Mouse (Mus musculus) MEL (cell line): ENCODE measurements around the gene Rell1. TPM values are rescaled to one million over a fixed set of nuclear protein-coding genes. Genes with fewer than 3 reads are reported as not detected.

Experiments
- DNase-seq: peaks from one replicate; pipeline ENCODE4 v3.0.0; 2011; ENCODE audit warnings: low read depth, low spot score
- H3K27ac ChIP-seq: 2 replicates; pipeline ENCODE4 v1.5.1; 2012; ENCODE audit warnings: low read depth, mild to moderate bottlenecking, control low read depth, low read length, moderate library complexity; ENCODE audit not compliant: control insufficient read depth
- H3K27me3 ChIP-seq, 2 experiments: fragments of 150-350 bp in 1 of 2; sonication (generic) in 1 of 2; 2 replicates each; pipeline ENCODE4 v1.6.1; 2012; ENCODE audit warnings: low read length in 2 of 2, mild to moderate bottlenecking in 2 of 2, improper control_type of control experiment in 1 of 2, moderate library complexity in 1 of 2; ENCODE audit not compliant: insufficient read depth in 2 of 2, control insufficient read depth in 1 of 2
- H3K36me3 ChIP-seq, 2 experiments: 2 replicates each; pipeline ENCODE4 v1.6.1; 2012 to 2014; ENCODE audit warnings: low read length in 2 of 2, improper control_type of control experiment in 1 of 2, inconsistent platforms in 1 of 2, mild to moderate bottlenecking in 1 of 2; ENCODE audit not compliant: insufficient read depth in 2 of 2, control insufficient read depth in 1 of 2
- H3K4me1 ChIP-seq, 2 experiments: fragments of 150-350 bp in 1 of 2; sonication (generic) in 1 of 2; 2 replicates each; pipeline ENCODE4 v1.6.1; 2012; ENCODE audit warnings: low read length in 2 of 2, improper control_type of control experiment in 1 of 2, mild to moderate bottlenecking in 1 of 2; ENCODE audit not compliant: insufficient read depth in 2 of 2, control insufficient read depth in 1 of 2
- H3K4me3 ChIP-seq, 2 experiments: fragments of 150-350 bp in 1 of 2; sonication (generic) in 1 of 2; 2 replicates each; pipeline ENCODE4 v1.5.1; 2012; ENCODE audit warnings: low read depth in 2 of 2, low read length in 2 of 2, mild to moderate bottlenecking in 2 of 2, moderate library complexity in 2 of 2, control low read depth in 1 of 2, improper control_type of control experiment in 1 of 2; ENCODE audit not compliant: control insufficient read depth in 1 of 2, insufficient read depth in 1 of 2
- H3K79me2 ChIP-seq: 2 replicates; pipeline ENCODE4 v1.6.1; 2012; ENCODE audit warnings: mild to moderate bottlenecking, low read length, moderate library complexity; ENCODE audit not compliant: control insufficient read depth, poor library complexity, insufficient read depth
- H3K9ac ChIP-seq: 2 replicates; pipeline ENCODE4 v1.6.1; 2012; ENCODE audit warnings: low read depth, mild to moderate bottlenecking, control low read depth, low read length, moderate library complexity; ENCODE audit not compliant: control insufficient read depth, poor library complexity, severe bottlenecking
- H3K9me3 ChIP-seq: fragments of 150-350 bp; sonication (generic); replicated peaks from 2 replicates; pipeline ENCODE4 v1.6.1; 2012; ENCODE audit warnings: mild to moderate bottlenecking, low read length, improper control_type of control experiment, moderate library complexity; ENCODE audit not compliant: insufficient read depth
- CHD1 ChIP-seq: IDR thresholded peaks from 2 replicates; pipeline ENCODE4 v1.6.1; 2012; ENCODE audit warnings: low read depth, mild to moderate bottlenecking, inconsistent platforms, low read length, improper control_type of control experiment
- E2F4 ChIP-seq: IDR thresholded peaks from 2 replicates; pipeline ENCODE4 v1.6.1; 2011; ENCODE audit warnings: low read depth, low read length, improper control_type of control experiment, borderline replicate concordance
- EP300 ChIP-seq, 2 experiments: IDR thresholded peaks; 2 replicates each; pipeline ENCODE4 v1.6.1; 2011; ENCODE audit warnings: improper control_type of control experiment in 2 of 2, low read length in 2 of 2, low read depth in 1 of 2, mild to moderate bottlenecking in 1 of 2
- ETS1 ChIP-seq: IDR thresholded peaks from 2 replicates; pipeline ENCODE4 v1.6.1; 2012; ENCODE audit warnings: low read depth, mild to moderate bottlenecking, inconsistent platforms, low read length, improper control_type of control experiment, moderate library complexity
- GABPA ChIP-seq: IDR thresholded peaks from 2 replicates; pipeline ENCODE4 v1.6.1; 2012; ENCODE audit warnings: low read depth, mild to moderate bottlenecking, inconsistent platforms, low read length, improper control_type of control experiment, moderate library complexity
- GATA1 ChIP-seq: IDR thresholded peaks from 2 replicates; pipeline ENCODE4 v1.6.1; 2011; ENCODE audit warnings: low read depth, low read length, improper control_type of control experiment
- HCFC1 ChIP-seq: IDR thresholded peaks from 2 replicates; pipeline ENCODE4 v1.6.1; 2012; ENCODE audit warnings: low read depth, mild to moderate bottlenecking, inconsistent platforms, low read length, improper control_type of control experiment, moderate library complexity
- MAFK ChIP-seq: IDR thresholded peaks from 2 replicates; pipeline ENCODE4 v1.6.1; 2011; ENCODE audit warnings: low read depth, mild to moderate bottlenecking, low read length, improper control_type of control experiment, borderline replicate concordance
- MAX ChIP-seq: IDR thresholded peaks from 2 replicates; pipeline ENCODE4 v1.6.1; 2011; ENCODE audit warnings: low read length, improper control_type of control experiment
- MEF2A ChIP-seq: IDR thresholded peaks from 2 replicates; pipeline ENCODE4 v1.6.1; 2014; ENCODE audit warnings: low read depth, mild to moderate bottlenecking, inconsistent platforms, low read length, improper control_type of control experiment; ENCODE audit not compliant: poor library complexity, insufficient replicate concordance, severe bottlenecking; ENCODE audit errors: extremely low read depth
- MXI1 ChIP-seq: IDR thresholded peaks from 2 replicates; pipeline ENCODE4 v1.6.1; 2011; ENCODE audit warnings: mild to moderate bottlenecking, low read depth, low read length, improper control_type of control experiment
- MYB ChIP-seq: IDR thresholded peaks from 2 replicates; pipeline ENCODE4 v1.6.1; 2011; ENCODE audit warnings: mild to moderate bottlenecking, low read depth, low read length, improper control_type of control experiment
- MYC ChIP-seq: IDR thresholded peaks from 2 replicates; pipeline ENCODE4 v1.6.1; 2011; ENCODE audit warnings: low read depth, mild to moderate bottlenecking, low read length, improper control_type of control experiment, moderate library complexity
- NRF1 ChIP-seq: IDR thresholded peaks from 2 replicates; pipeline ENCODE4 v1.6.1; 2014; ENCODE audit warnings: low read depth, mild to moderate bottlenecking, inconsistent platforms, low read length, improper control_type of control experiment, moderate library complexity; ENCODE audit not compliant: poor library complexity, insufficient read depth, severe bottlenecking
- POLR2AphosphoS2 ChIP-seq: IDR thresholded peaks from 2 replicates; pipeline ENCODE4 v1.6.1; 2011; ENCODE audit warnings: low read length, improper control_type of control experiment
- RAD21 ChIP-seq: IDR thresholded peaks from 2 replicates; pipeline ENCODE4 v1.6.1; 2011; ENCODE audit warnings: mild to moderate bottlenecking, low read depth, low read length, improper control_type of control experiment
- RCOR1 ChIP-seq: IDR thresholded peaks from 2 replicates; pipeline ENCODE4 v1.6.1; 2012; ENCODE audit warnings: low read depth, mild to moderate bottlenecking, inconsistent platforms, low read length, improper control_type of control experiment
- SIN3A ChIP-seq: IDR thresholded peaks from 2 replicates; pipeline ENCODE4 v1.6.1; 2012; ENCODE audit warnings: low read length, improper control_type of control experiment, inconsistent platforms
- TCF12 ChIP-seq: IDR thresholded peaks from 2 replicates; pipeline ENCODE4 v1.6.1; 2014; ENCODE audit warnings: low read depth, mild to moderate bottlenecking, inconsistent platforms, low read length, improper control_type of control experiment, moderate library complexity
- USF1 ChIP-seq: IDR thresholded peaks from 2 replicates; pipeline ENCODE4 v1.6.1; 2014; ENCODE audit warnings: low read depth, mild to moderate bottlenecking, inconsistent platforms, low read length, improper control_type of control experiment, moderate library complexity
- ZNF384 ChIP-seq: IDR thresholded peaks from 2 replicates; pipeline ENCODE4 v1.6.1; 2012; ENCODE audit warnings: low read depth, mild to moderate bottlenecking, inconsistent platforms, low read length, improper control_type of control experiment
- polyA plus RNA-seq, 2 experiments: library from polyadenylated mRNA; stranded (reverse) in 1 of 2; unstranded in 1 of 2; fragments of >175 nt in 1 of 2; fragments of >200 nt in 1 of 2; gene quantifications; 2 replicates each; pipeline versions ENCODE4 v1.2.1 to v1.2.4; 2012; ENCODE audit warnings: low replicate concordance in 2 of 2, low read depth in 1 of 2; ENCODE audit not compliant: insufficient read length in 2 of 2, insufficient read depth in 1 of 2, missing spikeins in 1 of 2
- total RNA-seq: library from RNA; depleted of rRNA; stranded (reverse); fragments of 300-350 nt; gene quantifications from 2 replicates; pipeline ENCODE4 v1.2.3, GENCODE M21; 2012

The Rell1 gene
- total and polyA plus RNA-seq, 3 experiments: 2.2 to 5.2 TPM; not detected in 1

GRCm38 (mm10) chr5:63910171-63910960, 58.3 kb downstream of the Rell1 start:
- Histone ChIP-seq H3K4me3 (no peak overlapping the region), H3K27me3 (no peaks in the 10 kb centered on the region), H3K36me3 (peaks cover 0 to 11% of the 10 kb centered on the region in 2 experiments; a peak in 2 of 4 replicates), H3K4me1 (peaks cover 10 to 14% of the 10 kb centered on the region in 2 experiments), H3K9me3 (no peaks in the 10 kb centered on the region), H3K79me2 (no peaks in the 10 kb centered on the region), H3K9ac (no peak overlapping the region), H3K27ac (no peak overlapping the region)
- TF ChIP-seq GABPA (no peak), EP300 (IDR thresholded peaks at IDR 0.05; ENCODE audit: low read depth in 1 of 2, low read length in 2 of 2) (no peak), E2F4 (no peak), SIN3A (no peak), NRF1 (no peak), MEF2A (no peak), MAX (no peak), MAFK (no peak), POLR2AphosphoS2 (no peak), HCFC1 (no peak), ETS1 (no peak), CHD1 (no peak), TCF12 (no peak)
- no peak for DNase-seq

GRCm38 (mm10) chr5:63907513-63907912, 61.2 kb downstream of the Rell1 start:
- H3K4me3 ChIP-seq: peak overlapping the region; percentile 31 to 32; a peak in 3 of 4 replicates
- H3K27me3 ChIP-seq: no peaks in the 10 kb centered on the region
- no peaks in the 10 kb centered on the region for H3K9me3 ChIP-seq
- H3K27ac ChIP-seq: peak overlapping the region; percentile 43
- DNase-seq: peak; percentile 54
- TF ChIP-seq GATA1 (peak; percentile 75), RAD21 (no peak; the same call in 1 of the 2 replicates), USF1 (no peak), RCOR1 (peak; percentile 78), MXI1 (peak; percentile 43), ZNF384 (peak; percentile 89), SIN3A (peak; percentile 66), MYC (0 out of 2 replicates have a peak, but pooled peaks have one; percentile 27), MAX (no peak), TCF12 (peak; percentile 87), EP300 (IDR thresholded peaks at IDR 0.05; ENCODE audit: low read depth in 1 of 2, low read length in 2 of 2) (peak; percentile 86 to 87), ETS1 (peak; percentile 89), MYB (0 out of 2 replicates have a peak, but pooled peaks have one; percentile 17)
- peaks cover 10 to 14% of the 10 kb centered on the region in 2 experiments for H3K4me1 ChIP-seq
- no peaks in the 10 kb centered on the region for H3K79me2 ChIP-seq
- peaks cover 0 to 11% of the 10 kb centered on the region in 2 experiments; a peak in 2 of 4 replicates for H3K36me3 ChIP-seq
- peak overlapping the region; percentile 35 for H3K9ac ChIP-seq
